Mouse (Mus musculus) heart, postnatal 0 days (tissue): ENCODE results near the gene Mettl17.

Experiments used
- CTCF ChIP-seq: IDR thresholded peaks from 2 replicates; pipeline ENCODE4 v1.5.1; 2016; ENCODE audit warnings: antibody characterized with exemption, control low read depth, low read depth
- EP300 ChIP-seq: IDR thresholded peaks from 2 replicates; pipeline ENCODE4 v1.6.1; 2016; ENCODE audit warnings: antibody characterized with exemption, low read depth

DNA sequence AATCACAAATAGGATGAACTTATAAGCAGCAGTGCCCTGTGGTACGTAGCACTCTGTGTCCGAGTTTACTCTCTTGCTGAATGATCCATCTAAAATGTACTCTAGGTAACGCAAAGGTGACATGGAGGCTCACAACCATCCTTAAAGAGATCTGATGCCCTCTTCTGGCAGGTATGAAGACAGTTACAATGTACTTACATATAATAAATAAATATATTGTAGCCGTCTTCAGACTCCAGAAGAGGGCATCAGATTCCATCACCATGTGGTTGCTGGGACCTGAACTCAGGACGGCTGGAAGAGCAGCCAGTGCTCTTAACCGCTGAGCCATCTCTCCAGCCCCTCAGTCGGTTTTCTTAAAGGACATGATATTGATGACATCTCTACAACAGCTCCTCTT is 20.1 kb downstream of the Mettl17 start:
- TF ChIP-seq EP300 (no peak), CTCF (peak; percentile 44)
